Mouse (Mus musculus): ENCODE measurements around the gene Gm45234.

Gene Gm45234

DNA sequence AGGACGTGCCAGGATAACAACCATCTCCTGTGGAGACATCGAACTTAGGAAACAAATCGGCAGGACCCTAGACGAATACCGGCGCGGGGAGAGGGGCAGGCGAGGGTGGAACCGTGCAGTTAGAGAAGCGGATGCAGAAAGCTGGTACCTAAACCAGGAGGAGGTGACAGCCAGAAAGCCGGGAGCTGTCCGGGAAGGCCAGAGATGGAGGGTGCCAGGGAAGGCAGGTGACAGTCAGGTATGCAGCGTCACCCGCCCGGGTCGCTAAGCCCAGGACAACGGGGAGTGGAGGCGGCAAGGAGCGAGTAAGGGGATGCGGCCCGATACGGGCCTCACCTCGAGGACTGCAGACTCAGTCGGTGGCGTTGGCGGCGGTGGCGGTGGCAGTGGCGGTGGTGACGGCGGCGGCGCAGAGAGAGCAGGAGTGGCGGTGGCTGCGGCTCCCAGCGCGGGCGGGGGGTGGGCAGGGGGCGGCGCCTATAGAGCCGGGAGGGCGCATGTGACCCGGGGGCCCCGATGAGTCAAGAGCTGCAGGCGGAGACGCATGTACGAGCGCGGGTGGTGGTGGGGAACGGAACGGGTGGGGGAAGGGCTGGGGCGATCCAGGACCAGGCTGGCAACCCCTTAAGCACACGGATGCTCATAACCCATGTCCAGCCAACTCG is 13.4 kb upstream of the Gm45234 start, which contains the start of gene Eno2:
Gene Eno2 (minus strand): TSS at position 573 of the 665 bp plus-strand sequence.
- in situ Hi-C loops (cut with MboI; ENCODE audit: low pct_unique_long_range_greater_than_20kb in 1 of 2, low sequenced_read_pairs in 2 of 2, unreplicated experiment in 1 of 2), result loop anchor here (10.0 to 25.0 kb wide), 2 partner anchors 114 to 282 kb away; partner anchors contain the start of gene C1rl (in 1 of the 2)

DNA sequence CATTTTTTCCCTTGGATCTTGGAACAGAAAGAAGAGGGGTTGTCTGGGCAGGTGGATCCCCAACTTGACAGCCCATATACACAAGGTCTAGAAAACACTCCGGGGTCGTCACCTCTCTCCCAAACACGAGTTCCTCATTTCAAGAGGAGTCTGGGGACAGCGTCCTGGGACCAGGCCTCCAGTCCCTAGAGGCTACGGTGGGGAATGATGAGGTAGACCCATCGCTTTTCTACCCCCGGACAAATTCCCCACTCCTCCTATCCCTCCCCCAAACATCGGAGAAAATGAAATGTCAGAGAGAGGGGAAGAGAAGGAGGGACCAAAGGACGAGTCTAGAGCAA is 12.9 kb upstream of the Gm45234 start:
- in situ Hi-C loops (cut with MboI; ENCODE audit: low pct_unique_long_range_greater_than_20kb in 1 of 2, low sequenced_read_pairs in 2 of 2, unreplicated experiment in 1 of 2), result loop anchor here (10.0 to 25.0 kb wide), 2 partner anchors 114 to 281 kb away; partner anchors contain the start of gene C1rl (in 1 of the 2)

DNA sequence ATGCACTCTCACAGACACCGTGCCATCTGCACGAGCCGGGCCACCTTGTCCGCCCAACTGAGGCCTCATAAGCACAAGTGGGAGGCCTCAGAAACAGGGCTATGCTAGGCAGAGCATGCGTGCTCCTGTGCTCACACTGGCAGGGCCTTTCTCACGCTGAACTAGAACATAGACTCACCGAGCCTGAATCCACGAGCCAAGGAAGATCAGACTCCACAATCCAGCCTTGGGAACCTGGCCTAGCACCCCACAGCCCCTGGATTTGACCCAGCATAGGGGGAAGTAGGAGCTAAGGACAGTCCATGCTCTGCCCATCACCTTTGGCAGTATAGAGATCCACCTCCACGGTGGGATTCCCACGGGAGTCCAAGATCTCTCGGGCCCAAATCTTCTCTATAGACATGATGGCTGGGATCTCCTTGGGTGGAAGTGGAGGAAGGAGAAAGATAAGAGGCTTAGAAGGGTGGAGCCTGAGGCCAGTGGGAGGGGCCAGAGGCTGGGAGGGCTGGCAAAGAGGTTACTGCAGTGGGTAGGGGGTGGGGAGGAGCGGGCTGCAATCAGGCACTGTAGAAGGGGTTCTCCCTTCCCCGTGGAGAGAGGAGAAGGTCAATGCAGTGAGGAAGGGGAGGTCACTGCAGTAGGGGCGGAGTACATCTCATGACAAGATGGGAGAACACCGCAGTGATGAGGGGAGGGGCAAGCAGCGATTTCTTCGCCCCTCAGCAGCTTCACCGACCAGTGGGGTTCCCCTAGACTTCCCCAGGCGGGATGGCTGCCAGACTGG is 12.3 kb upstream of the Gm45234 start:
- in situ Hi-C loops (cut with MboI; ENCODE audit: low pct_unique_long_range_greater_than_20kb in 1 of 2, low sequenced_read_pairs in 2 of 2, unreplicated experiment in 1 of 2), result loop anchor here (10.0 to 25.0 kb wide), 2 partner anchors 113 to 281 kb away; partner anchors contain the start of gene C1rl (in 1 of the 2)

DNA sequence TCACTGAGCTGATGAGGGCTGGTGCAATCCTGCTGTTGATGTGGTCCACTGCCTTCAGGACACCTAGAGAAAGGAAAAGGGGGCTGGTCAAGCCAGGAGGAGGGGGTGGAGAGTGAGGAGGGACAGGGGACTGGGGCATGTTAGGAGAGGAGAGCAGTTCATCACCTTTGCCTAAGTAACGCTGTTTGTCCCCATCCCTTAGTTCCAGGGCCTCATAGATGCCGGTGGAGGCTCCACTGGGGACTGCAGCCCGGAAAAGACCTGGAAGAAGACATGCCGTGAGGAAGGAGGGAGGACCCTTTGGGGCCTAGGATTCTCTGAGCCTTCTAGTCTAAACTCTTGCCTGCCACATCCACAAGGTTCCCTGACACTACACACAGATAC is 11.7 kb upstream of the Gm45234 start:
- in situ Hi-C loops (cut with MboI; ENCODE audit: low pct_unique_long_range_greater_than_20kb in 1 of 2, low sequenced_read_pairs in 2 of 2, unreplicated experiment in 1 of 2), result loop anchor here (10.0 to 25.0 kb wide), 2 partner anchors 113 to 280 kb away; partner anchors contain the start of gene C1rl (in 1 of the 2)

DNA sequence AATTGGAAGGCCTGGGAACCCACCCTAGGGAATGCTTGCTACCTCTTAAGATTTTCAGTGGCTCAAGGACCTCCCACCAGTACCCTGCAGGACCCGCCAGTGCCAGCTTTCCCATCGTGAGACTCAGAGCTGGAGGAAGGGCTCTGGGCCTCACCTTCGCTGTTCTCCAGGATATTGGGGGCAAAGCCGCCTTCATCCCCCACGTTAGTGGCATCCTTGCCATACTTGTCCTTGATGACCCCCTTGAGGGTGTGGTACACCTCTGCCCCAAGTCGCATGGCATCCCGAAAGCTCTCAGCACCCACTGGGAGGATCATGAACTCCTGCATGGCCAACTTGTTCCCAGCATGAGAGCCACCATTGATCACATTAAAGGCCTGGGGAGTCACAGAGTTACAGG is 10.1 kb upstream of the Gm45234 start:
- in situ Hi-C loops (cut with MboI; ENCODE audit: low pct_unique_long_range_greater_than_20kb in 1 of 2, low sequenced_read_pairs in 2 of 2, unreplicated experiment in 1 of 2), result loop anchor here (10.0 to 25.0 kb wide), 2 partner anchors 111 to 279 kb away; partner anchors contain the start of gene C1rl (in 1 of the 2)

DNA sequence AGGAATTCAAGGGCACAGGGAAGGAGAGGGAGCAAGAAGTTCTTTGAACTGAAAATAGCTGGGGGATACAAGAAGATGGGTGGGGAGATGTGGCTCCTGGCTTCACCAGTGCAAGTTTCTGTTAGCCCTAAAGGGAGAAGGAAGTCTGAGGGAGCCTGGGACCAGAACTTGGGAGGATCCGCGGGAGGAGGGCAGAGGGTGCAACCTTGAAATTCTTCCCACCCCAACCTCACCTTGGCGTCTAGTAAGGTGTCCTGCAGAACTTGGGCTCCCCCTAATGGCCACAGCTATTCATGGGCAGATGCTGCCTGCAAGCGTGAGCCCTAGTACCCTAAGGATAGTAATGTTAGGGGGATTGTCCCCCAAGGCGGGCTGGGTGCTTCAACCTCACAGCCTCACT is 3.4 kb upstream of the Gm45234 start:
- in situ Hi-C loops (cut with MboI; ENCODE audit: low pct_unique_long_range_greater_than_20kb in 1 of 2, low sequenced_read_pairs in 2 of 2, unreplicated experiment in 1 of 2), result loop anchor here in 1 of 2 experiments (25.0 kb wide), 1 partner anchor 272 kb away; the partner anchor contains the start of gene C1rl

DNA sequence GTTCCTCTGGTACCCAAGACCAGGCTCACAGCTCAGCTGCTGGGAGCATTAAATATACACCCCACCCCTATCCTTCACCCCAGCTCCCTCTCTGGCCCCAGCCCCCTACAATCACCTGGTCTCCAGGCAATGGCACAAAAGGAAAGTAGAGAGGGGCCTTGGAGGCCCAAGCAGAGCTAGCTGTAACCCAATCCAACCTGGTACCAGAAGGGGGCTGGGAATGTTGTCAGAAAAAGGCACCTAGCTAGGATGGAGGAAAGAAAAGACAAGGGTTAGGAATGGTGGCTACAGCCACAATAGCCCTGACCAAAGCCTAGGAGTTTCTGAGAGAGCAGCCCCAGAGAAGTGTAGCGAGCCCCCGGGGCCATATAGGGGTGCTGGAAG is 3.0 kb upstream of the Gm45234 start:
- in situ Hi-C loops (cut with MboI; ENCODE audit: low pct_unique_long_range_greater_than_20kb in 1 of 2, low sequenced_read_pairs in 2 of 2, unreplicated experiment in 1 of 2), result loop anchor here in 1 of 2 experiments (25.0 kb wide), 1 partner anchor 272 kb away; the partner anchor contains the start of gene C1rl

DNA sequence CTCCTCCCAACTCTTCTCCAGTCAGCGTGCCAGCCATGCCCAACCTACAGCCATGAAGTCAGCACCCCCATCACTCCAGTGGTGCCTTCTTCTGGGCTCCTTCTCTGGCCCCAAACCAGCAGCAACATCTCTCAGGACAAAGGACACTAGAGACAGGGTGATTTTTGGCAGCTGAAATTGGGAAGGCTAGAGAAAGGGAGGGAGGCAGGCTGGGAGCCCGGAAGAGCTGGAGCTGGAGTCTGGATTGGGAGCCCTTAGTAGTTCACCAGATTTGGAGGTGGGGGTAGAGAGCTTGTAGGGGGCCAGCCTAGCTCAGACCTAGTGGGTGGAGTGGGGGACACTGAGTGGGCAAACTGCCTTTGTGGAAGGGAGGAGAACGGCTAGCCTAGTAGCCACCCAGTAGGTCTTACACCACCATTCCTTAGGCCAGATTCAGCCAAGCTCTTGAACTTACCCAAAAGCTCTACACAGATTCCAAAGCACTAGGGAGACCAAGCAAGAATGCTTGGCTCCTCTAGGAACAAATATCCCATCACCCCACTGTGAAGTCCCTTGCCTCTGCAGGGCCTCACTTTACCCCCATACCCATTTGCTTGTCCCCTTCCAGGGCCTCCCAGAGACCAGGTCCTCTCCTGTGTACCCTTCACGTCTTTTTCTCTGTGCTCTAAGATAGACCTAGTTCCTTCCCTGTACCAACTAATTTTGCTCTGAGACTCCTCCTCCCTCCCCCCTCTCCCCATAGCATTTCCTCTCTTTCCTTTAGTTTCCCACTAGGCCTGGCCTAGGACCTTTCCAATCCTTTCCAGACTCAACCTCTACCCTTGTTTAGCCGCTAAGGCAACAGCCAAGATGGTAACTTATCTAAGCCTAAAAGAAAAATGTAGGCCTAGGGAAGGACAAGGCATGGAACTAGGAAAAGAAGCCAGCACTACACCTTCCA is 2.4 kb upstream of the Gm45234 start:
- in situ Hi-C loops (cut with MboI; ENCODE audit: low pct_unique_long_range_greater_than_20kb in 1 of 2, low sequenced_read_pairs in 2 of 2, unreplicated experiment in 1 of 2), result loop anchor here in 1 of 2 experiments (25.0 kb wide), 1 partner anchor 271 kb away; the partner anchor contains the start of gene C1rl

DNA sequence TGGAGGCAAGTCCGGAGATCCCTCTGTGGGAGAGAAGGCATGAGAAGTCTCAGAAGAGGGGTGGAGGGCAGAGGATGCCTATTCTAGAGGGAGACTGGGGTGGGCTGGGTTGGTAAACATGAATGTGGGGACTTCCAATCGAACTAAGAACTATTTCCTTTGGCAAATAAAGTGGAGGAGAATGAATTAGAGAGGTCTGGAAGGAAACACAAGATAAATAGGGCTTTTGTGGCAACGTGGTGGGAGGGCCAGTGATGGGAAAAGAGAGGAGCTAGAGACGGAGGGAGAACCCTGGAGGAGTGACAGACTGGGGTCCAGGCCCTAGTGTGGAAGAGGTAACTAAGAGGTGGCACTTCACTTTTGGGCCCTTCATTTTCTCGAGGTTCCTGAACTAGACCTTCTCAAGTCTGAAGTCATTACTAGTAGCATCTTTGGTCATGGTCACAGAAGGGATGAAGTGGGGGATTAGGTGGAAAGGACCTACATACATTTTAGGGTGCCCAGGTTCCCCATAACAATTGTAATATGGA is 1.6 kb upstream of the Gm45234 start:
- in situ Hi-C loops (cut with MboI; ENCODE audit: low pct_unique_long_range_greater_than_20kb in 1 of 2, low sequenced_read_pairs in 2 of 2, unreplicated experiment in 1 of 2), result loop anchor here in 1 of 2 experiments (25.0 kb wide), 1 partner anchor 270 kb away; the partner anchor contains the start of gene C1rl

DNA sequence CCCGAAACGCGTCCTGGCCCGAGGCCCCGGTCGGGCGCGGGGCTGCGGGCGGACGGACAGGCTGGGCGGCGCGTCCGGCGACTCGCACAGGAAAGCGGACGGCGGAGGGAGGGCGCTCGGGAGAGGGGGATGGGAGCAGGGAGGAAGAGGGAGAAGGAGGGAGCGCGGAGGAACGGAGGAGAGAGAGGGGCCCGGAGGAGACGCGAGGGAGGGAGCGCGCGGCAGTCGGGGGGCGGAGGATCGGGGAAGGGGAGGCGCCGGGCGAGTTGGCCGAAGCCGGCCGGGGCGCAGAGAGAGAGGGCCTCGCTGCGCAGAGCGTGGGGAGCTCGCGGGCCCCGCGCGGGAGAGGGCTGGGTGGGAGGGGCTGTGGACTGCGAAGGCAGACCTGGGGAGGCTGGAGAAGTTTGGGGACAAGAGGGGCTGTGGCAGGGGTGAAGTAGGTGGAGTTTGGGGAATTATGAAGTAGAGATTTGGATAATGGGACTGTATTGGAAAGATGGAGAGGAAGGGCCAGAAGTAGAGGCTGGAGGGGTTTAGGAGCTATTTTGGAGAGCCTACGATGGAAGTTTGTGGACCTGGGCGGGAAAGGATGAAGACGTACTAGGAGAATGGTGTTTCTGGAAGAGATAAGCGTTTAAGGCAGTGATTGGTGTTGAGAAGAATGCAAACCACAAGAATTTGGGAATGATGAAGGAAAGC is 980 bp upstream of the Gm45234 start:
- in situ Hi-C loops (cut with MboI; ENCODE audit: low pct_unique_long_range_greater_than_20kb in 1 of 2, low sequenced_read_pairs in 2 of 2, unreplicated experiment in 1 of 2), result loop anchor here in 1 of 2 experiments (25.0 kb wide), 1 partner anchor 270 kb away; the partner anchor contains the start of gene C1rl

DNA sequence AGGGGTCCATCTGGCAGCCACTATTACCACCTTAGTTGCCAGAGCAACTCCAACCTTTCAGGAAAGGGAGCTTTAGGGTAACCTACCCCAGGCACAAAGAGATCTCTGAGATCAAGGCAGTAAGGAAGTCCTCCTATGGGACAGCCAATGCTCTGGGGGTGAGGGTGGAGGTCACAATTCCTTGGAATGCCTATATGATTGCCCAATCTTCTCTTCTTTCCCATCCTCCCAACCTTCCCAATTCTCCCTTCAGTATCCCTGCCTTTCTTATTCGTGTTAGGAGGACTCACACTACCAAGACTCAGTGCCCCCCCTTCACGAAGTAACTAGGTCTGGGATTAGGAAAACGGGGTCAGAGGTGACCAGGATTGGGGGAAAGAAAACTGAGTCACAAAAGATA is 515 bp downstream of the Gm45234 start:
- in situ Hi-C loops (cut with MboI; ENCODE audit: low pct_unique_long_range_greater_than_20kb in 1 of 2, low sequenced_read_pairs in 2 of 2, unreplicated experiment in 1 of 2), result loop anchor here in 1 of 2 experiments (25.0 kb wide), 1 partner anchor 268 kb away; the partner anchor contains the start of gene C1rl

DNA sequence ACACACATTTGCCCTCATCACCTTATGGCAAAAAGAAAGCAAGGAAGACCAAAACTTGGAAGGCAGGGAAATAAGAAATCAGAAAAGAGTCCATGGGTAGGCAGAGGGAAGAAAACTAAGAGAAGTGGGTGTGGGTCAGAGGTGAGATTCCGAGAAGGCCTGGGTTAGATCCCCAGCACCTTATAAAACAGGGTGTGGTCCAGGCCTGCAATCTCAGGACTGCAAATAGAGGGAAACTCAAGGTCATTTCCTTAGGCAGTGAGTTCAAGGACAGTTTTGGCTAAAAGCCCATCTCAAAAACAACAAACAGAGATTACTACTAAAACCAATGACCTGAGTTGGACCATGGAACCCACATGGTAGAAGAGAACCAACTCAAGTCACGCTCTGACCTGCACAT is 2.0 kb downstream of the Gm45234 start:
- in situ Hi-C loops (cut with MboI; ENCODE audit: low pct_unique_long_range_greater_than_20kb in 1 of 2, low sequenced_read_pairs in 2 of 2, unreplicated experiment in 1 of 2), result loop anchor here in 1 of 2 experiments (25.0 kb wide), 1 partner anchor 267 kb away; the partner anchor contains the start of gene C1rl

DNA sequence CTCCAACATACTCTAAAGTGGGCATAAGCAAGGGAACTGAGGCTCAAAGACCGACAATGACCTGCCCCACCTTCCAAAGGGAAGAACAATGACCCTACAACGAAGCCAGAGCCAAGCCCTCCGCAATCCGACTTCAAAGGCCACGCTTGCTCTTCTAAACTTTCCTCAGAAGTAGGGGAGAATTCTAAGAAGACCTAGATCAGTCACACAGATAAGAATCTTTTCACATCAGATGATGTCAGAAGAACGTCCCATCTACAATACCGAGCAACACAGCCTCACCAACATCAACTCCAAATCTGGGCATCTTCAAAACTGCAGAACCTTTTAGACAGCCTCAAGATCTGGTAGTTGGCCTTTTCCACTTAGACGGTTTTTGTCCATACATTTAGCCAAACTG is 5.4 kb downstream of the Gm45234 start:
- in situ Hi-C loops (cut with MboI; ENCODE audit: low pct_unique_long_range_greater_than_20kb in 1 of 2, low sequenced_read_pairs in 2 of 2, unreplicated experiment in 1 of 2), result loop anchor here in 1 of 2 experiments (25.0 kb wide), 1 partner anchor 263 kb away; the partner anchor contains the start of gene C1rl

DNA sequence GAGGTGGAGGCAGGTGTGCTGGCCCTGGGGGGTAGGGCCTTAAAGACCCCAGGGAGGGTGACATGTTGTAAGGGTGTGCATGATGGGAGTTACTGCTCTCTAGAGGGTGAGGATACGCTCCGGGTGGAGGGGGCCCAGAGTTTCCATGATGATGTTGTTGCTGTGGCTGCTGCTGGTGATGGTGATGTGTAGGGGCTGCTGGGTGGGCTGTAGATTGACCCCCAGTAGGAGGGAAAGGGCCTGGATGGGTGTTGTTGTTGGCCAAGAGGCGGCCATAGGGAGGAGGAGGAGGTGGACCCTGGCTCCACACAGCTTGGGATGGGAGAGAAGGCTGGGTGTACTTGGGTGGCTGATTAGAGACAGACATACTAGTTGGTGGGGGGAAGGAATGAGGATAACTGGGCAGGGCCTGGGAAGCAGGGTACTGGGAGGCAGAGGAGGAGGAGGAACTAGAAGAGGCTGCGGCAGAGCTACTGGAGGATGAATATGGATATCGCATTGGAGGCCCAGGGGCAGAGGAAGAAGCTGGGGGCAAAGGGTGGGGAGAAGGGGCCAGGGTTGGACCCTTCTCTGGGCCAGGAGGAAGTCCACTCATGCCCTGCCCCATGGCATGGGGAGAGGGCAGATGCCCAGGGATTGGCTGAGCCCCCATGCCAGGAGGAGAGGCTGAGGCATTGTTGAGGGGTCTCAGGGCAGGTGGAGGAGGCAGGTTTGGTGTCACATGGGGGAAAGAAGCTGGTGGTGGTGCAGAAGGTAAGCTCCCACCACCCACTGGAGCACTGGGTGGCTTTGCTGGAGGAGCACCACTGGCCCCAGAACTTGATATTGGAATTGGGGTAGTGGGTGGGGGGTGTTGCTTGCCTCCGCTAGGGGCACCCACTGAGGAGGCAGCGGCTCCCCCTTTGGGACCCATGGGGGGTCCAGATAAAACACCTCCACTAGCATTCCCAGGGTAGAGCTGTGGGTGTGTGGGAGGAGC is 8.9 kb downstream of the Gm45234 start:
- in situ Hi-C loops (cut with MboI; ENCODE audit: low pct_unique_long_range_greater_than_20kb in 1 of 2, low sequenced_read_pairs in 2 of 2, unreplicated experiment in 1 of 2), result no loop called here

DNA sequence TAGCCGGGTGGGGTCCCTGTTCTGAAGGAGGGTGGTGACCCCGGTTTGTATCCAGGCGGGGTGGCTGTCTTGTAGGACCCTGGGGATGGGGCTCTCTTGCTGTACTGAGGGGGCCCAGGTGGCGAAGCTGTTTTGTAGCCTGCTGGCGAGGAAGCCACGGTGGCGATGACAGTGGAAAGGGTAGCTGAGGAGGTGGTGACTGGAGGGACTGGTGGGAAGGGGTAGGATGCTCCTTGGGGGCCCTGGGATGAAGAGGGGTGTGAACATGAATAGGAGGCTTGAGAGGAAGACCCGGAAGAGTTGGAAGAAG is 9.6 kb downstream of the Gm45234 start:
- in situ Hi-C loops (cut with MboI; ENCODE audit: low pct_unique_long_range_greater_than_20kb in 1 of 2, low sequenced_read_pairs in 2 of 2, unreplicated experiment in 1 of 2), result no loop called here

All from mouse embryonic stem cell (cell line).